Mouse (Mus musculus) intestine, embryonic 14.5 days (tissue): ENCODE measurements around the gene Cyp3a57. TPM values are rescaled to one million over a fixed set of nuclear protein-coding genes. Genes with fewer than 3 reads are reported as not detected.
"Not testable (repeated sequence)": the region's sequence is repeated elsewhere in the genome, so short reads cannot be mapped to it uniquely, and the experiment has no call there.

ENCODE experiments used
- ATAC-seq: fragments of 200-750 bp; cut with Nextera tagmentation; replicated peaks from 2 replicates; pipeline ENCODE4 v1.8.0; 2017; ENCODE audit warnings: low read depth, moderate number of reproducible peaks, moderate TSS enrichment, moderate library complexity; ENCODE audit not compliant: low FRiP score, low TSS enrichment
- DNase-seq: peaks from one replicate; pipeline ENCODE4 v3.0.0-alpha.2; 2018; ENCODE audit warnings: low spot score
- H3K27ac ChIP-seq: fragments of 300-500 bp; sonication (generic); 2 replicates; pipeline ENCODE4 v1.5.1; 2014; ENCODE audit warnings: low read depth, mild to moderate bottlenecking, control low read depth
- H3K27me3 ChIP-seq: fragments of 300-500 bp; sonication (generic); replicated peaks from 2 replicates; pipeline ENCODE4 v1.6.1; 2014; ENCODE audit warnings: low read length, control low read depth; ENCODE audit not compliant: control insufficient read depth, insufficient read depth
- H3K36me3 ChIP-seq: fragments of 300-500 bp; sonication (generic); 2 replicates; pipeline ENCODE4 v1.6.1; 2014; ENCODE audit warnings: low read length, control low read depth; ENCODE audit not compliant: control insufficient read depth, insufficient read depth
- H3K4me1 ChIP-seq: fragments of 300-500 bp; sonication (generic); replicated peaks from 2 replicates; pipeline ENCODE4 v1.6.1; 2014; ENCODE audit warnings: low read length, control low read depth, mixed read lengths; ENCODE audit not compliant: control insufficient read depth, insufficient read depth
- H3K4me2 ChIP-seq: fragments of 300-500 bp; sonication (generic); 2 replicates; pipeline ENCODE4 v1.6.1; 2014; ENCODE audit warnings: low read length
- H3K4me3 ChIP-seq: fragments of 300-500 bp; sonication (generic); 2 replicates; pipeline ENCODE4 v1.5.1; 2014; ENCODE audit warnings: low read depth, low read length, control low read depth, mixed read lengths
- H3K9ac ChIP-seq: fragments of 300-500 bp; sonication (generic); 2 replicates; pipeline ENCODE4 v1.6.1; 2014; ENCODE audit warnings: mild to moderate bottlenecking, low read length
- H3K9me3 ChIP-seq: fragments of 300-500 bp; sonication (generic); 2 replicates; pipeline ENCODE4 v1.6.1; 2016; ENCODE audit warnings: low read length, control low read depth; ENCODE audit not compliant: control insufficient read depth
- WGBS: fragments of 180-500 bp; shearing (Covaris S2); extraction: QIAGEN DNeasy Blood & Tissue Kit; methylation state at CpG from one replicate; pipeline ENCODE4 v1.1.7; 2014; 5-methylcytosine and 5-hydroxymethylcytosine counted together
- polyA plus RNA-seq: library from polyadenylated mRNA; unstranded; fragments of >200 nt; fragmentation: Nextera tagmentation; extraction: Ambion mirVana; gene quantifications from 2 replicates; pipeline ENCODE4 v1.2.1, GENCODE M21; 2014

Cyp3a57 gene
- polyA plus RNA-seq, 1 experiment from 2014 or later: not detected

DNA sequence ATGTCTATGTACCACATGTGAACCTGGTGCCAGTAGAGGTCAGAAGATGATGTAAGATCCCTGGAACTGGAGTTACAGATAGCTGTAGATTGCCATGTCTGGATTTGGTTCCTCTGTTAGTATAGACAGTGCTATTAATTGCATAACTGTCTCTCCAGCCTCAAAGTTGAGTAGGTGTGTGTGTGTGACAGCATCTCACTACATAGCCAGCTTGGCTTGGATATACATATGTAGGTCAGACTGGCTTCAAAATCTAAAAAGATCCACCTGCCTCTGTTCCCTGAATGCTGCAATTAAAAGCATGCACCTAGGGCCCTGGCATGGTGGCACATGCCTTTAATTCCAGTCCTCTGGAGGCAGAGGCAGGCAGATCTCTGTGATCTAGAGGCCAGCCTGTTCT is 4.6 kb downstream of the Cyp3a57 start:
- Histone ChIP-seq H3K4me2 (no peak overlapping the region), H3K4me3 (no peak overlapping the region), H3K4me1 (no peaks in the 10 kb centered on the region), H3K27me3 (no peaks in the 10 kb centered on the region), H3K9ac (no peak overlapping the region), H3K27ac (no peak overlapping the region), H3K36me3 (no peaks in the 10 kb centered on the region), H3K9me3 (no peaks in the 10 kb centered on the region)
- ATAC-seq (no peak), DNase-seq (no peak)

DNA sequence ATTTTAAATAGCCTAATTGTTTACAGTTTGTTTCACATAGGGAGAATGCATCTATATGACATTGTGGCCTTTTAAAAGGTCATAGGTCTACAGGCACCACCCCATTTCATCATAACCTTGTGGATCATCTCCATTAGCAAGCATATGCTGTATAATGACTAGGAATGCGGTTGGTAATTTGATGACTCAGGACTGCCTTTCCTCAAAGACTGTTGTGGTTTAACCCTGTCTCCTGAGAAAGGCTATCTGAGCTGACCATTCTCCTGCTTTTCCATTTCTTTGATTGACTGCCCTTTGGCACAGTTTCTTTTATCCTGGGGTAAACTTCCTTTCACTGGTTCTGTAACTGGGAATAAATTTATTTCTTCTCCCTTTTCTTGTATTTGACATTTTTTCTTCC is 8.0 kb downstream of the Cyp3a57 start:
- Histone ChIP-seq H3K36me3 (no peaks in the 10 kb centered on the region), H3K9ac (no peak overlapping the region), H3K4me1 (no peaks in the 10 kb centered on the region), H3K4me3 (no peak overlapping the region), H3K4me2 (no peak overlapping the region), H3K27ac (no peak overlapping the region), H3K9me3 (no peaks in the 10 kb centered on the region), H3K27me3 (no peaks in the 10 kb centered on the region)
- ATAC-seq (no peak), DNase-seq (no peak)
- 77% methylated on average over 1 of the region's 1 CpGs for WGBS

DNA sequence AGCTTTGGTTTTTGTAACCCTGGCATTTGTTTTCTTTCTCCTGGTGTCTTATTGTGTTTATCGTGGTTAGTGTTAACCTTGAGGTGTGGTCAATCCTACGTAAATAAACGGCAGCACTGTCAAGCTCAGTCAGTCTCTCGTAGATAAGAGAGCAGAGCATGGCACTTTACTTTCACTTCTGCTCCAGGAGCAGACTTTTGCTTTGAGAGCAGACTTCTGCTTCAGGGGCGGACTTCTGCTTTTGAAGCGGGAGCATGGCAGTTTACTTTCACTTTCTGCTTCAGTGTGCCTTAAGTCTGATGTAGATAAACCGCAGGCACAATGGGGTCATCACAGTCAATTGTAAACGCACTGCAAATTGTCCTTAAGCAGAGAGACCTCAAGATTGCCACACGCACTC is 70.3 kb downstream of the Cyp3a57 start:
- not testable (repeated sequence) for H3K36me3 ChIP-seq, H3K9ac ChIP-seq, H3K9me3 ChIP-seq, H3K4me3 ChIP-seq, ATAC-seq, DNase-seq, H3K27ac ChIP-seq, H3K4me2 ChIP-seq, H3K4me1 ChIP-seq, H3K27me3 ChIP-seq
- 93% methylated on average over 9 of the region's 9 CpGs for WGBS

DNA sequence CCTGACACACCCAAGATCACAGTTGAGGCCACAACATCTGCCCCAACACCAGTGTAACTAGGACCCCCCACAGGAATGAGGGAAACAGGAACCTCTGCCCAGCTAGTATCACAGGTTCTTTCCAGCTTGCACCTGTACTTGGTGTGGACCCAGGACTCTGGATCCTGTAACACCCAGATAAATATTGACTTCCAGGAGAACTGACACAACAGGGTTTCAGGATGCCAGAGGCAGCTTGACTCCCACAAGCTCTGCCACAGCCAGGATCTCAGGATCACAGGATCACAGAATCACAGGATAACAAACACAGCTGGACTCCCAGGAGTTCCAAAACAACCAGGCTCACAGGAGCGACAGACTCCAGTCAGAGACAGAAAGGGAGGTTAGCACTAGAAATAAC is 77.2 kb downstream of the Cyp3a57 start:
- Histone ChIP-seq H3K9ac (no peak overlapping the region), H3K27me3 (no peaks in the 10 kb centered on the region), H3K36me3 (no peaks in the 10 kb centered on the region), H3K9me3 (no peaks in the 10 kb centered on the region), H3K4me2 (no peak overlapping the region), H3K4me1 (no peaks in the 10 kb centered on the region), H3K27ac (no peak overlapping the region), H3K4me3 (no peak overlapping the region)
- 70% methylated on average over 1 of the region's 1 CpGs for WGBS
- DNase-seq (no peak), ATAC-seq (no peak)

DNA sequence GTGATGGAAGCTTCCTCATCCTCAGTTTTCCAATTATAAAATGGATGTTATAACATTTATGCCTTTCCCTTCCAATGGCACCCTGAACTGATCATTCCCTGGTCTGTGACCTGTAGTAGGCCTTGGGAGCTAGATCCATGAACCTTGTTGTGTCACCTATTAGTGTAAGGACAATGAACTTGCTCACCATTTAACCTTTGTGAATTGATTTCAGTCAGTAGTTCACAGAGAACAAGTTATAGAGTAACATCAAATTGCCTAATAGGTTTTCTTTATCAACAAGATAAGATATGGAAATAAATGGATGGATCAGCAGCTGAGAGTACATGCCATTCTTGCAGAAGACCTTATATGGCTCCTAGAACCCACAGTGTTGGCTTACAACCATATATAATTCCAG is 85.9 kb downstream of the Cyp3a57 start:
- H3K4me3 ChIP-seq: no peak overlapping the region
- DNase-seq (no peak), ATAC-seq (no peak)
- no peaks in the 10 kb centered on the region for H3K27me3 ChIP-seq
- no peak overlapping the region for H3K27ac ChIP-seq
- no peaks in the 10 kb centered on the region for H3K4me1 ChIP-seq
- no peak overlapping the region for H3K9ac ChIP-seq
- no peaks in the 10 kb centered on the region for H3K36me3 ChIP-seq
- no peak overlapping the region for H3K4me2 ChIP-seq
- 0 out of 2 replicates have a peak, but pooled peaks cover 6% of the 10 kb centered on the region for H3K9me3 ChIP-seq

DNA sequence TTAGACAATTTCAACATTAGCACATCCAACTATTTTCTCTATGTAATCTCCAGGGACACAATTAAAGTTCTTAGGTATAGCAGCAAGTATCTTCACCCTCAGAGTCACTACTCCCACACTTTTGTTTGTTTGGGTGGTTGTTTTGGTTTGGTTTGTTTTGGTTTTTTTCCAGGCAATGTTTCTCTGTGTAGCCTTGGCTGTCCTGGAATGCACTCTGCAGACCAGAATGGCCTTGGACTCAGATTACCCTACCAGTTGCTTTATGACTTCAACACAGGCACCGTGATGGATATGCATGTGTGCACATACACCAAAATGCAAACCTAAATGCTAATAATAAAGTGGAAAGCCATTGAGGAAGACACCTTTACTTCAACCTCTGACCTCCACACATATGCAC is 88.6 kb downstream of the Cyp3a57 start:
- peaks cover 6% of the 10 kb centered on the region; the same call in 1 of the 2 replicates for H3K9me3 ChIP-seq
- H3K9ac ChIP-seq: no peak overlapping the region
- H3K4me3 ChIP-seq: no peak overlapping the region
- no peak overlapping the region for H3K27ac ChIP-seq
- no peak for ATAC-seq
- H3K4me1 ChIP-seq: no peaks in the 10 kb centered on the region
- H3K4me2 ChIP-seq: no peak overlapping the region
- no peaks in the 10 kb centered on the region for H3K27me3 ChIP-seq
- 70% methylated on average over 1 of the region's 1 CpGs for WGBS
- DNase-seq: no peak
- no peaks in the 10 kb centered on the region for H3K36me3 ChIP-seq

Other genes with a start within 250 kb of the Cyp3a57 start
- gene Arpc1b, start 231.1 kb upstream of the Cyp3a57 start, polyA plus RNA-seq: 281 and 305 TPM in 2 replicates
- 85.9 and 98.7 TPM in 2 replicates for gene Pdap1, start 205.0 kb upstream of the Cyp3a57 start, polyA plus RNA-seq
- 187 and 188 TPM in 2 replicates for gene Bud31, start 204.9 kb upstream of the Cyp3a57 start, polyA plus RNA-seq
- 12.6 and 13.1 TPM in 2 replicates for gene Ptcd1, start 178.2 kb upstream of the Cyp3a57 start, polyA plus RNA-seq
- 29.6 and 32.0 TPM in 2 replicates for gene Cpsf4, start 178.1 kb upstream of the Cyp3a57 start, polyA plus RNA-seq
- gene Atp5j2, start 153.2 kb upstream of the Cyp3a57 start, polyA plus RNA-seq: 681 and 724 TPM in 2 replicates
- 8.5 and 9.1 TPM in 2 replicates for gene Zkscan14, start 143.4 kb upstream of the Cyp3a57 start, polyA plus RNA-seq
- gene Zkscan5, start 140.7 kb upstream of the Cyp3a57 start, polyA plus RNA-seq: 13.1 and 13.6 TPM in 2 replicates
- gene Zfp655, start 113.6 kb upstream of the Cyp3a57 start, polyA plus RNA-seq: 35.9 and 42.2 TPM in 2 replicates
- 0.26 and 0.42 TPM in 2 replicates for gene Zscan25, start 64.8 kb upstream of the Cyp3a57 start, polyA plus RNA-seq
- not detected in 2 replicates for gene Cyp3a16, start 124.4 kb downstream of the Cyp3a57 start, polyA plus RNA-seq
- not detected in 2 replicates for gene Cyp3a41b, start 239.5 kb downstream of the Cyp3a57 start, polyA plus RNA-seq